Mouse (Mus musculus) ES-E14 (cell line): Measurements from ENCODE around the gene Cpn2. TPM values are rescaled to one million over a fixed set of nuclear protein-coding genes. Genes with fewer than 3 reads are reported as not detected.

Source experiments
- DNase-seq: peaks from one replicate; pipeline ENCODE4 v3.0.0-alpha.2; 2013; ENCODE audit warnings: low read depth, low spot score
- H3K27ac ChIP-seq: 2 replicates; pipeline ENCODE4 v1.5.1; 2012; ENCODE audit warnings: low read depth, mild to moderate bottlenecking, low read length, moderate library complexity, mixed read lengths; ENCODE audit not compliant: poor library complexity, insufficient read depth, severe bottlenecking
- H3K36me3 ChIP-seq: 2 replicates; pipeline ENCODE4 v1.6.1; 2012; ENCODE audit warnings: mild to moderate bottlenecking, low read length, moderate library complexity, mixed read lengths; ENCODE audit not compliant: control insufficient read depth, poor library complexity, insufficient read depth, severe bottlenecking
- H3K4me1 ChIP-seq, 2 experiments: fragments of 150-350 bp in 1 of 2; sonication (generic) in 1 of 2; 2 replicates each; pipeline ENCODE4 v1.6.1; 2012; ENCODE audit warnings: low read length in 2 of 2, mild to moderate bottlenecking in 1 of 2, mixed read lengths in 1 of 2; ENCODE audit not compliant: control insufficient read depth in 2 of 2, insufficient read depth in 2 of 2, poor library complexity in 1 of 2
- H3K4me3 ChIP-seq, 2 experiments: fragments of 150-350 bp in 1 of 2; sonication (generic) in 1 of 2; 2 replicates each; pipeline ENCODE4 v1.5.1; 2012; ENCODE audit warnings: low read length in 2 of 2, low read depth in 1 of 2, mild to moderate bottlenecking in 1 of 2, mixed read lengths in 1 of 2; ENCODE audit not compliant: insufficient read depth in 1 of 2, poor library complexity in 1 of 2, severe bottlenecking in 1 of 2
- H3K9ac ChIP-seq: 2 replicates; pipeline ENCODE4 v1.6.1; 2012; ENCODE audit warnings: low read depth, mild to moderate bottlenecking, low read length, mixed read lengths; ENCODE audit not compliant: poor library complexity, insufficient read depth, severe bottlenecking
- H3K9me3 ChIP-seq: fragments of 150-350 bp; sonication (generic); 2 replicates; pipeline ENCODE4 v1.6.1; 2012; ENCODE audit warnings: low read depth, mild to moderate bottlenecking, low read length; ENCODE audit not compliant: control insufficient read depth, insufficient read depth
- CHD2 ChIP-seq: IDR thresholded peaks from 2 replicates; pipeline ENCODE4 v1.6.1; 2014; ENCODE audit warnings: mild to moderate bottlenecking, low read depth, low read length, inconsistent platforms
- HCFC1 ChIP-seq: IDR thresholded peaks from 2 replicates; pipeline ENCODE4 v1.6.1; 2012; ENCODE audit warnings: low read length, inconsistent platforms, borderline replicate concordance; ENCODE audit not compliant: insufficient read depth
- MAFK ChIP-seq: IDR thresholded peaks from 2 replicates; pipeline ENCODE4 v1.6.1; 2014; ENCODE audit warnings: mild to moderate bottlenecking, low read depth, low read length, inconsistent platforms; ENCODE audit not compliant: insufficient read depth
- ZC3H11A ChIP-seq: IDR thresholded peaks from 2 replicates; pipeline ENCODE4 v1.6.1; 2012; ENCODE audit warnings: low read depth, mild to moderate bottlenecking, inconsistent platforms, low read length, borderline replicate concordance
- ZNF384 ChIP-seq: IDR thresholded peaks from 2 replicates; pipeline ENCODE4 v1.6.1; 2012; ENCODE audit warnings: low read depth, low read length, inconsistent platforms
- in situ Hi-C, 2 experiments: fragments of 600-800 bp; cut with MboI; formaldehyde crosslinking; loops; one replicate each; pipeline ENCODE4 v1.15.1; 2025; ENCODE audit warnings: low sequenced_read_pairs in 2 of 2, inconsistent platforms in 1 of 2; ENCODE audit not compliant: unreplicated experiment in 2 of 2
- total RNA-seq: library from RNA; depleted of rRNA; stranded (reverse); fragments of 300-350 nt; gene quantifications from 2 replicates; pipeline ENCODE4 v1.2.3, GENCODE M21; 2012

Gene Cpn2
- total RNA-seq, 1 experiment: not detected

DNA sequence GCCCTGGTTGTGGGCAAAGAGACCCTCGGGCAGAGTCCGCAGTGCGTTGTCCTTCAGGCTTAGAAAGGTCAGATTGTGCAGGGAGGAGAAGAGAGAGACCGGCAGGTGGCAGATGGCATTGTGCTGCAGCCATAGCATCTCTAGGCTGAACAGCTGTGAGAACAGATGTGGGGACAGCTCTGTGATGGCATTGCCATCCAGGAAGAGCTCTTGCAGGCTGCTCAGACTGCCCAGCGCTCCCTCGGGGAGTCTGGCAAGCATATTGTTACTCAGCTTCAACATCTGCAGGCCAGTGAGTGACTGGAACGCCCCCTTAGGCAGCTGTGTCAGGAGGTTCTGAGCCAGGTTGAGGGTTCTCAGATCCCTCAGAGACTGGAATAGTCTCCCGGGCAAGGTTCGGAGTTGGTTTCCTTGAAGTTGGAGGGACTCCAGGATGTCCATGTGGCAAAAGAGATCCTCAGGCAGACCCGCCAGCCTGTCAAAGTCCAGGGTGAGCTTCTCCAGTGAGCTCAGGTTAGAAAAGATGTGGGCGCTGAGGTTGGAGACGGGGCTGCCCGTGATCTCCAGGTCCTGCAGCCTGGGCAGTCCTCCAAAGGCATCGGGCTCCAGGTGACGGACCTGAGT, 7.2 kb downstream of the Cpn2 start:
- peaks cover 0 to 1% of the 10 kb centered on the region in 2 experiments; a peak in 1 of 4 replicates for H3K4me1 ChIP-seq
- H3K9ac ChIP-seq: no peak overlapping the region
- no peaks in the 10 kb centered on the region for H3K9me3 ChIP-seq
- in situ Hi-C loops: no loop called here
- H3K27ac ChIP-seq: no peak overlapping the region
- DNase-seq: no peak
- H3K4me3 ChIP-seq: no peak overlapping the region
- TF ChIP-seq ZC3H11A (no peak), HCFC1 (no peak), MAFK (no peak), ZNF384 (no peak), CHD2 (no peak)
- no peaks in the 10 kb centered on the region for H3K36me3 ChIP-seq

DNA sequence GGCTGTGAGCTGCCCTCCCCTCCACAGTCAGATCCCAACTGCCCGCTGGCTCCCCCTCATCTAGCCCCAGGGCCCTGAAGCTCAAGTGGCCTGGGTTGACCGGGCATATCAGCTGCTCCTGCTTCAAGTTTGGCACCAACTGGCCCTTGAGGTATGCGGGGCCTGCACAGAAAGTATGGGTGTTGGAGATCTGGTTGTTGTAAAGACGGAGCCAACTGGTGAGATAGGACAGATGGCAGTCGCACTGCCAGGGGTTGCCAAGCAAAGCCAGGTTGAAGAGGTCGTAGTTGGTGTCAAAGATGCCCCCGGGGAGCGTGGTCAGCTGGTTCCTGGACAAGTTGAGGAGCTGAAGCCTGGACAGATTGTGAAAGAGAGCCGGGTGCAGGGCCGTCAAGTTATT, 7.9 kb downstream of the Cpn2 start:
- in situ Hi-C loops: loop anchor here in 1 of 2 experiments (10.0 kb wide), 1 partner anchor 255 kb away; no protein-coding TSS in a partner anchor

DNA sequence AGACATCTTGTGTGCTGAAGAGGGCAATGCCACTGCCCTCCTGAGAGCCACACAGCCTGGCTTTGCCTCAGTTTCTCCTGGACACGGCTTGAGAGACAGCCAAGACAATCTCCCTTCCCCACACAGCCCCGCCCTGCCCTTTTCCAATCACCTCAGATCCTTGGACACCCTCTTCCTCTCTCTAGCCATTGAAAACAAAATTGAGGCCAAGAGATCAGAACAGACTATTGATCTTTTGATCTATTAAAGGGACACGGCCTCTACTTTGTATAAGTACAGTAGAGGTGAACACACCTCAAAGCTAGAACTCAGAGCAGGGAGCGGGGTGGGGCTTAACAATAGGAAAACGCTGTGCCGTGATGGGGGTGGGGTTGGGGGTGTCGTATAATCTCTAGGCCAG, 8.9 kb downstream of the Cpn2 start:
- DNase-seq: no peak
- no peak overlapping the region for H3K4me3 ChIP-seq
- no peaks in the 10 kb centered on the region for H3K9me3 ChIP-seq
- H3K27ac ChIP-seq: no peak overlapping the region
- H3K9ac ChIP-seq: no peak overlapping the region
- no peak for TF ChIP-seq HCFC1
- TF ChIP-seq ZC3H11A: no peak
- no peak for TF ChIP-seq CHD2
- TF ChIP-seq MAFK: no peak
- TF ChIP-seq ZNF384: no peak
- H3K36me3 ChIP-seq: no peaks in the 10 kb centered on the region
- peaks cover 0 to 2% of the 10 kb centered on the region in 2 experiments; a peak in 1 of 4 replicates for H3K4me1 ChIP-seq
- in situ Hi-C loops: loop anchor here in 1 of 2 experiments (10.0 kb wide), 1 partner anchor 256 kb away; no protein-coding TSS in a partner anchor

More for the DNA sequence above, 7.9 kb downstream of the Cpn2 start:
- no peak for DNase-seq
- Histone ChIP-seq H3K4me1 (peaks cover 0 to 2% of the 10 kb centered on the region in 2 experiments; a peak in 1 of 4 replicates), H3K9me3 (no peaks in the 10 kb centered on the region), H3K4me3 (no peak overlapping the region), H3K27ac (no peak overlapping the region), H3K36me3 (no peaks in the 10 kb centered on the region), H3K9ac (no peak overlapping the region)
- TF ChIP-seq ZC3H11A (no peak), HCFC1 (no peak), CHD2 (no peak), ZNF384 (no peak), MAFK (no peak)

DNA sequence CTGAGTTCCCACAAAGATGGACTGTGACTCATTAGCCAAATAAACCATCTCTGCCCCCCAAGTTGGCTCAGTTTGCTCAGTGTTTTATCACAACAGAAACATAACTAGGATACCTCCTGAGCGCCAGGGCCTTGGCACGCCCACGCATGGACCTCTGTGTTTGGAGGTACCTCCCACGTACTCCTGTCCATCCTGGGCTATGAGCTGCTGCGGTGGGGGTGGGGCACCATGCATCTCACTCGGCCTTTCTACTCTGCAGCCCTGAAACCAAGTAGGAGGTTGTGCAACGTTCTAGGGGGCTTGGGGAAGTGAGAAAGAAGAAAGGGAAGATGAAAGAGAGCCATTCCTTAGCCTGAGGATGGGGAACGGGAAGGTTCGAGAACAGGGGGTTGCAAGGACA, 9.6 kb downstream of the Cpn2 start:
- H3K36me3 ChIP-seq: no peaks in the 10 kb centered on the region
- H3K27ac ChIP-seq: no peak overlapping the region
- no peak for DNase-seq
- in situ Hi-C loops: loop anchor here in 1 of 2 experiments (10.0 kb wide), 1 partner anchor 257 kb away; no protein-coding TSS in a partner anchor
- no peak for TF ChIP-seq MAFK
- no peak for TF ChIP-seq CHD2
- TF ChIP-seq HCFC1: no peak
- no peak for TF ChIP-seq ZC3H11A
- no peak for TF ChIP-seq ZNF384
- H3K9ac ChIP-seq: no peak overlapping the region
- H3K4me1 ChIP-seq: peaks cover 0 to 2% of the 10 kb centered on the region in 2 experiments; a peak in 1 of 4 replicates
- no peak overlapping the region for H3K4me3 ChIP-seq
- H3K9me3 ChIP-seq: no peaks in the 10 kb centered on the region
